Mouse (Mus musculus): ENCODE results near the gene Scrn3. TPM values are rescaled to one million over a fixed set of nuclear protein-coding genes. Genes with fewer than 3 reads are reported as not detected.
A peak's percentile ranks its signal among the peaks of the same experiment; 100 is the strongest.

Gene Scrn3
- polyA plus RNA-seq, 1 experiment from 2014 or later, result 19.2 TPM

GRCm38 (mm10) chr2:73268281-73268680, 44.1 kb upstream of the Scrn3 start:
- Histone ChIP-seq H3K9me3 (replicated peaks; ENCODE audit: control insufficient read depth, low read length) (no peaks in the 10 kb centered on the region), H3K4me3 (ENCODE audit: low read length) (no peak overlapping the region), H3K4me1 (ENCODE audit: control insufficient read depth, insufficient read depth, low read length) (peaks cover 30% of the 10 kb centered on the region), H3K36me3 (ENCODE audit: control insufficient read depth, insufficient read depth) (no peaks in the 10 kb centered on the region), H3K27ac (ENCODE audit: low read length) (no peak overlapping the region), H3K9ac (ENCODE audit: low read length) (no peak overlapping the region), H3K4me2 (ENCODE audit: low read depth, low read length) (no peak overlapping the region), H3K27me3 (ENCODE audit: control insufficient read depth, insufficient read depth, low read length) (peaks cover 75% of the 10 kb centered on the region)
- ATAC-seq (replicated peaks; ENCODE audit: extremely low read depth, insufficient read depth, low FRiP score), result no peak
- 5% methylated on average over 12 of the region's 12 CpGs for WGBS

GRCm38 (mm10) chr2:73268836-73269395, 43.5 kb upstream of the Scrn3 start:
- H3K9ac ChIP-seq (ENCODE audit: low read length), result no peak overlapping the region
- H3K4me3 ChIP-seq (ENCODE audit: low read length), result no peak overlapping the region
- peaks cover 28% of the 10 kb centered on the region for H3K4me1 ChIP-seq (ENCODE audit: control insufficient read depth, insufficient read depth, low read length)
- H3K27ac ChIP-seq (ENCODE audit: low read length), result no peak overlapping the region
- ATAC-seq (replicated peaks; ENCODE audit: extremely low read depth, insufficient read depth, low FRiP score), result no peak
- WGBS, result 12% methylated on average over 8 of the region's 8 CpGs
- H3K27me3 ChIP-seq (ENCODE audit: control insufficient read depth, insufficient read depth, low read length), result peaks cover 76% of the 10 kb centered on the region
- H3K9me3 ChIP-seq (replicated peaks; ENCODE audit: control insufficient read depth, low read length), result no peaks in the 10 kb centered on the region
- no peaks in the 10 kb centered on the region for H3K36me3 ChIP-seq (ENCODE audit: control insufficient read depth, insufficient read depth)
- H3K4me2 ChIP-seq (ENCODE audit: low read depth, low read length), result no peak overlapping the region

- Histone ChIP-seq H3K27ac (ENCODE audit: low read length) (no peak overlapping the region), H3K4me2 (ENCODE audit: low read depth, low read length) (no peak overlapping the region), H3K4me1 (ENCODE audit: control insufficient read depth, insufficient read depth, low read length) (peaks cover 27% of the 10 kb centered on the region), H3K9ac (ENCODE audit: low read length) (no peak overlapping the region), H3K36me3 (ENCODE audit: control insufficient read depth, insufficient read depth) (no peaks in the 10 kb centered on the region), H3K9me3 (replicated peaks; ENCODE audit: control insufficient read depth, low read length) (no peaks in the 10 kb centered on the region), H3K27me3 (ENCODE audit: control insufficient read depth, insufficient read depth, low read length) (peaks cover 68% of the 10 kb centered on the region), H3K4me3 (ENCODE audit: low read length) (no peak overlapping the region)
- ATAC-seq (replicated peaks; ENCODE audit: extremely low read depth, insufficient read depth, low FRiP score), result no peak
- WGBS, result 2% methylated on average over 17 of the region's 17 CpGs
Observed at GRCm38 (mm10) chr2:73269666-73270065, 42.7 kb upstream of the Scrn3 start.

GRCm38 (mm10) chr2:73270071-73270592, 42.3 kb upstream of the Scrn3 start:
- H3K9ac ChIP-seq (ENCODE audit: low read length), result no peak overlapping the region
- H3K27me3 ChIP-seq (ENCODE audit: control insufficient read depth, insufficient read depth, low read length), result peaks cover 66% of the 10 kb centered on the region
- ATAC-seq (replicated peaks; ENCODE audit: extremely low read depth, insufficient read depth, low FRiP score), result no peak
- H3K36me3 ChIP-seq (ENCODE audit: control insufficient read depth, insufficient read depth), result no peaks in the 10 kb centered on the region
- no peak overlapping the region for H3K27ac ChIP-seq (ENCODE audit: low read length)
- WGBS, result 3% methylated on average over 14 of the region's 14 CpGs
- peaks cover 24% of the 10 kb centered on the region for H3K4me1 ChIP-seq (ENCODE audit: control insufficient read depth, insufficient read depth, low read length)
- H3K4me3 ChIP-seq (ENCODE audit: low read length), result no peak overlapping the region
- no peak overlapping the region for H3K4me2 ChIP-seq (ENCODE audit: low read depth, low read length)
- no peaks in the 10 kb centered on the region for H3K9me3 ChIP-seq (replicated peaks; ENCODE audit: control insufficient read depth, low read length)

- Histone ChIP-seq H3K4me1 (ENCODE audit: control insufficient read depth, insufficient read depth, low read length) (peaks cover 24% of the 10 kb centered on the region), H3K9ac (ENCODE audit: low read length) (no peak overlapping the region), H3K36me3 (ENCODE audit: control insufficient read depth, insufficient read depth) (no peaks in the 10 kb centered on the region), H3K27me3 (ENCODE audit: control insufficient read depth, insufficient read depth, low read length) (peaks cover 59% of the 10 kb centered on the region), H3K4me3 (ENCODE audit: low read length) (peak overlapping the region; percentile 26), H3K9me3 (replicated peaks; ENCODE audit: control insufficient read depth, low read length) (no peaks in the 10 kb centered on the region), H3K27ac (ENCODE audit: low read length) (no peak overlapping the region), H3K4me2 (ENCODE audit: low read depth, low read length) (peak overlapping the region; percentile 47)
- no peak for ATAC-seq (replicated peaks; ENCODE audit: extremely low read depth, insufficient read depth, low FRiP score)
- 2% methylated on average over 38 of the region's 38 CpGs for WGBS
Observed at GRCm38 (mm10) chr2:73270593-73271458, 41.6 kb upstream of the Scrn3 start.

GRCm38 (mm10) chr2:73271459-73272161, 40.8 kb upstream of the Scrn3 start, which contains the start of gene Sp9:
Sp9 (plus strand) TSS chr2:73271925.
- 0 out of 2 replicates have a peak, but pooled peaks have one; percentile 17 for ATAC-seq (replicated peaks; ENCODE audit: extremely low read depth, insufficient read depth, low FRiP score)
- H3K4me2 ChIP-seq (ENCODE audit: low read depth, low read length), result peak within 1 kb of the TSS; percentile 67
- no peaks in the 10 kb centered on the region for H3K9me3 ChIP-seq (replicated peaks; ENCODE audit: control insufficient read depth, low read length)
- WGBS, result 1% methylated on average over 48 of the region's 48 CpGs
- no peak within 1 kb of the TSS for H3K9ac ChIP-seq (ENCODE audit: low read length)
- peak within 1 kb of the TSS; percentile 54 for H3K4me3 ChIP-seq (ENCODE audit: low read length)
- H3K4me1 ChIP-seq (ENCODE audit: control insufficient read depth, insufficient read depth, low read length), result peaks cover 24% of the 10 kb centered on the region
- no peak within 1 kb of the TSS for H3K27ac ChIP-seq (ENCODE audit: low read length)
- no peaks in the 10 kb centered on the region for H3K36me3 ChIP-seq (ENCODE audit: control insufficient read depth, insufficient read depth)
- peaks cover 54% of the 10 kb centered on the region for H3K27me3 ChIP-seq (ENCODE audit: control insufficient read depth, insufficient read depth, low read length)

- Histone ChIP-seq H3K27me3 (ENCODE audit: control insufficient read depth, insufficient read depth, low read length) (peaks cover 54% of the 10 kb centered on the region), H3K4me3 (ENCODE audit: low read length) (peak overlapping the region; percentile 54), H3K36me3 (ENCODE audit: control insufficient read depth, insufficient read depth) (no peaks in the 10 kb centered on the region), H3K4me1 (ENCODE audit: control insufficient read depth, insufficient read depth, low read length) (peaks cover 28% of the 10 kb centered on the region), H3K4me2 (ENCODE audit: low read depth, low read length) (peak overlapping the region; percentile 67), H3K9me3 (replicated peaks; ENCODE audit: control insufficient read depth, low read length) (no peaks in the 10 kb centered on the region), H3K9ac (ENCODE audit: low read length) (peak overlapping the region; percentile 46), H3K27ac (ENCODE audit: low read length) (no peak overlapping the region)
- WGBS, result 1% methylated on average over 55 of the region's 55 CpGs
- no peak for ATAC-seq (replicated peaks; ENCODE audit: extremely low read depth, insufficient read depth, low FRiP score)
Observed at GRCm38 (mm10) chr2:73272351-73273248, 39.8 kb upstream of the Scrn3 start.

All from heart, embryonic 16.5 days (tissue).